Mouse (Mus musculus): Measurements from ENCODE around the gene Trmt1.
"Not testable (repeated sequence)": the region's sequence is repeated elsewhere in the genome, so short reads cannot be mapped to it uniquely, and the experiment has no call there.

Gene Trmt1

GRCm38 (mm10) chr8:84659936-84660818 is 25.9 kb upstream of the Trmt1 start:
- DNase-seq (ENCODE audit: low read depth, low spot score), result peak; percentile 96

GRCm38 (mm10) chr8:84660819-84661457 is 25.2 kb upstream of the Trmt1 start:
- DNase-seq (ENCODE audit: low read depth, low spot score), result peak; percentile 90

GRCm38 (mm10) chr8:84661458-84661871 is 24.6 kb upstream of the Trmt1 start:
- DNase-seq (ENCODE audit: low read depth, low spot score), result peak; percentile 86

- DNase-seq (ENCODE audit: low read depth, low spot score), result peak; percentile 72
Measured at GRCm38 (mm10) chr8:84661961-84662571, 24.0 kb upstream of the Trmt1 start.

GRCm38 (mm10) chr8:84662581-84663065 is 23.5 kb upstream of the Trmt1 start, which contains the start of gene Ier2:
Gene Ier2 (minus strand): TSS chr8:84662852.
- DNase-seq (ENCODE audit: low read depth, low spot score), result peak; percentile 96

GRCm38 (mm10) chr8:84663483-84664327 is 22.4 kb upstream of the Trmt1 start:
- peak; percentile 99 for DNase-seq (ENCODE audit: low read depth, low spot score)

GRCm38 (mm10) chr8:84664566-84665384 is 21.3 kb upstream of the Trmt1 start:
- peak; percentile 72 for DNase-seq (ENCODE audit: low read depth, low spot score)

- no peak for DNase-seq (ENCODE audit: low read depth, low spot score)
Measured at GRCm38 (mm10) chr8:84665385-84665893, 20.7 kb upstream of the Trmt1 start.

GRCm38 (mm10) chr8:84668081-84668480 is 18.0 kb upstream of the Trmt1 start:
- DNase-seq (ENCODE audit: low read depth, low spot score), result no peak

- no peak for DNase-seq (ENCODE audit: low read depth, low spot score)
Measured at GRCm38 (mm10) chr8:84668731-84669485, 17.2 kb upstream of the Trmt1 start.

GRCm38 (mm10) chr8:84670295-84671006 is 15.7 kb upstream of the Trmt1 start:
- not testable (repeated sequence) for DNase-seq (ENCODE audit: low read depth, low spot score)

- no peak for DNase-seq (ENCODE audit: low read depth, low spot score)
Measured at GRCm38 (mm10) chr8:84677305-84677704, 8.8 kb upstream of the Trmt1 start.

- DNase-seq (ENCODE audit: low read depth, low spot score), result peak; percentile 71
Measured at GRCm38 (mm10) chr8:84681476-84681875, 4.6 kb upstream of the Trmt1 start.

- DNase-seq (ENCODE audit: low read depth, low spot score), result no peak
Measured at GRCm38 (mm10) chr8:84682257-84682656, 3.9 kb upstream of the Trmt1 start.

- DNase-seq (ENCODE audit: low read depth, low spot score), result no peak
Measured at GRCm38 (mm10) chr8:84684537-84684936, 1.6 kb upstream of the Trmt1 start.

GRCm38 (mm10) chr8:84687003-84687704 is 1.0 kb downstream of the Trmt1 start:
- peak; percentile 81 for DNase-seq (ENCODE audit: low read depth, low spot score)

- peak; percentile 96 for DNase-seq (ENCODE audit: low read depth, low spot score)
Measured at GRCm38 (mm10) chr8:84687705-84688100, 1.6 kb downstream of the Trmt1 start, which contains the start of gene Nacc1. Gene Nacc1 (minus strand): TSS chr8:84687862.

Measured in ZHBTc4 (cell line).